Mouse (Mus musculus): ENCODE data around the gene Glycam1. TPM values are rescaled to one million over a fixed set of nuclear protein-coding genes. Genes with fewer than 3 reads are reported as not detected.

Glycam1 gene
- total RNA-seq, 2 experiments from 2014 or later: not detected

- no peak for DNase-seq
Measured at GRCm38 (mm10) chr15:103518600-103519385, 46.1 kb downstream of the Glycam1 start.

DNA sequence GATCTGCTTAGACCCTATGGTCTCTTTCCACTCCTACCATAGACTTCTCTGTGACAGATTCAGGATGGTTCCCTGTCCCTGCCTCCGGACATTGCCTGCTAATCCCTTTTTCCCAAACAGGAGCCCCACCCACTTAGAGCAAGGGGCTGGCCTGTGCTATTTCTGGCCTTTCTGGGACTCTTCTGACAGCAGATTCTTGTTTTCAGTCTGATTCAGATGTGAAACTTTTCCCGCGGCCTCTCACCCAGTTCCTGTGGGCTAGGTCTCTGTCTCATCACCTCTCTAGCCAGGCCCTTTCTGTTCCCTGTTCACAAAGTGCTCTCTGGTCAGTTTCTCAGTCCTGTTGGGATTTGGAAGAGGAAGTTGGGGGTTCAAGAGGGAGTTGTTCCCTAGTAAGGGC is 50.0 kb downstream of the Glycam1 start:
- DNase-seq: peak; percentile 41

- DNase-seq: peak; percentile 80
Measured at GRCm38 (mm10) chr15:103514119-103514518, 50.8 kb downstream of the Glycam1 start.

DNA sequence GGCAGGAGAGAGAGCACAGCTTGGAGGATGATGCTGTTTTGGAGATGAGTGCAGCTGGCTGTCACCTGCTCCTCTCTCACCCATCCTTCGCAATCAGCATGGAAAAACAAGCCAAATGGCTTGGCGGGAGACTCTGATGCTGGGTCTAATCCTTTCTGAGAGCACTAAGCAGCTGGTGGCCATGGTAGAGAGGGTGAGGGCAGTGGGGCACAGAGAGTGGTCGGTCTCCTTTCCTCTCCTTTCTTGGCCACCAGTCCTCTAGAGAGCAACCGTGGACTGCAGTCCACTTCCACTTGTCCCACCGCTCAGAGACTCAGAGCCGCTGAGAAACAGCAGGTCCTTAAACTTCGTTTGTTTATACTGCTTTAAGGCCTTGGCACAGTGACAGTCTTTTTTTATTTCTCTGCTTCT is 51.3 kb downstream of the Glycam1 start:
- DNase-seq: no peak

Other genes with a start within 250 kb of the Glycam1 start
- gene Zfp385a, start 225.0 kb downstream of the Glycam1 start, total RNA-seq (2021): 10 to 100 TPM; 21.9 to 22.0 TPM
- gene Itga5, start 198.3 kb downstream of the Glycam1 start, total RNA-seq (2021): 100 to 1,000 TPM; 120 to 121 TPM
- gene Gtsf1, start 134.6 kb downstream of the Glycam1 start, total RNA-seq (2021): 1 to 10 TPM; 1.3 to 1.8 TPM
- gene Gtsf2, start 116.6 kb downstream of the Glycam1 start, total RNA-seq (2021): not detected
- 1 to 10 TPM; 2.7 to 3.4 TPM for gene Nckap1l, start 111.3 kb downstream of the Glycam1 start, total RNA-seq (2021)
- gene Pde1b, start 62.0 kb downstream of the Glycam1 start, total RNA-seq (2021): 1 to 10 TPM; 1.8 to 2.2 TPM
- gene Ppp1r1a, start 27.1 kb downstream of the Glycam1 start, total RNA-seq (2021): 10 to 100 TPM; 26.9 to 31.4 TPM
- gene Mucl1, start 190.4 kb upstream of the Glycam1 start, total RNA-seq (2021): not detected